Mouse (Mus musculus) large intestine, adult 2 months (tissue): Measurements from ENCODE around the gene Ak1. TPM values are rescaled to one million over a fixed set of nuclear protein-coding genes. Genes with fewer than 3 reads are reported as not detected.

Experiments
- DNase-seq: peaks from one replicate; pipeline ENCODE4 v3.0.0-alpha.2; 2012; ENCODE audit warnings: low read depth, low spot score
- WGBS: fragments of 180-500 bp; shearing (Covaris S2); methylation state at CpG from one replicate; pipeline ENCODE4 v1.1.7; 2018; 5-methylcytosine and 5-hydroxymethylcytosine counted together
- polyA plus RNA-seq: library from polyadenylated mRNA; depleted of rRNA; stranded (reverse); fragments of >200 nt; gene quantifications from 2 replicates; pipeline ENCODE4 v1.2.3, GENCODE M21; 2012

Gene Ak1
- polyA plus RNA-seq, 1 experiment: 9.1 TPM

- no peak for DNase-seq
These were observed 4.5 kb downstream of the Ak1 start for GRCm38 (mm10) chr2:32625873-32626694.

GRCm38 (mm10) chr2:32627266-32628043 lies 5.9 kb downstream of the Ak1 start:
- no peak for DNase-seq
- WGBS: 60% methylated on average over 20 of the region's 20 CpGs

More at GRCm38 (mm10) chr2:32625873-32626694, 4.5 kb downstream of the Ak1 start:
- 60% methylated on average over 5 of the region's 5 CpGs for WGBS

GRCm38 (mm10) chr2:32628044-32628550 lies 6.5 kb downstream of the Ak1 start:
- WGBS: 32% methylated on average over 4 of the region's 4 CpGs
- DNase-seq: no peak

GRCm38 (mm10) chr2:32628729-32629128 lies 7.2 kb downstream of the Ak1 start:
- DNase-seq: no peak
- WGBS: 26% methylated on average over 5 of the region's 5 CpGs

- WGBS: 71% methylated on average over 9 of the region's 9 CpGs
- DNase-seq: no peak
These were observed 7.9 kb downstream of the Ak1 start for GRCm38 (mm10) chr2:32629276-32629976.

GRCm38 (mm10) chr2:32630036-32630435 lies 8.5 kb downstream of the Ak1 start:
- 87% methylated on average over 9 of the region's 9 CpGs for WGBS
- no peak for DNase-seq

- 89% methylated on average over 10 of the region's 10 CpGs for WGBS
- DNase-seq: no peak
These were observed 9.5 kb downstream of the Ak1 start for GRCm38 (mm10) chr2:32631046-32631445.

- WGBS: 41% methylated on average over 7 of the region's 7 CpGs
- DNase-seq: peak; percentile 54
These were observed 10.3 kb downstream of the Ak1 start for GRCm38 (mm10) chr2:32631737-32632394.

GRCm38 (mm10) chr2:32633660-32634059 lies 12.1 kb downstream of the Ak1 start:
- WGBS: 53% methylated on average over 5 of the region's 5 CpGs
- DNase-seq: no peak

- whole genome bisulfite sequencing: 88% methylated on average over 10 of the region's 10 CpGs
- DNase-seq: no peak
These were observed 12.9 kb downstream of the Ak1 start for GRCm38 (mm10) chr2:32634277-32635105.

GRCm38 (mm10) chr2:32636617-32637016 lies 15.1 kb downstream of the Ak1 start:
- WGBS: 90% methylated on average over 7 of the region's 7 CpGs
- DNase-seq: no peak

- WGBS: 46% methylated on average over 11 of the region's 11 CpGs
- DNase-seq: no peak
These were observed 16.3 kb downstream of the Ak1 start for GRCm38 (mm10) chr2:32637778-32638281.

- 58% methylated on average over 1 of the region's 1 CpGs for WGBS
- no peak for DNase-seq
These were observed 18.1 kb downstream of the Ak1 start for GRCm38 (mm10) chr2:32639632-32640031.

- WGBS: 71% methylated on average over 6 of the region's 6 CpGs
- DNase-seq: no peak
These were observed 19.0 kb downstream of the Ak1 start for GRCm38 (mm10) chr2:32640550-32641051.

- DNase-seq: no peak
- 84% methylated on average over 5 of the region's 5 CpGs for WGBS
These were observed 20.3 kb downstream of the Ak1 start for GRCm38 (mm10) chr2:32641810-32642209.

- no peak for DNase-seq
- WGBS: 80% methylated on average over 7 of the region's 7 CpGs
These were observed 21.3 kb downstream of the Ak1 start for GRCm38 (mm10) chr2:32642813-32643212.

- DNase-seq: no peak
- 75% methylated on average over 9 of the region's 9 CpGs for WGBS
These were observed 22.5 kb downstream of the Ak1 start for GRCm38 (mm10) chr2:32644083-32644482.

- no peak for DNase-seq
- WGBS: 88% methylated on average over 8 of the region's 8 CpGs
These were observed 23.4 kb downstream of the Ak1 start for GRCm38 (mm10) chr2:32644799-32645475.
